Mouse (Mus musculus) mesoderm, embryonic 11.5 days (tissue): ENCODE results near the gene Hist3h2a.

Experiments used
- DNase-seq: peaks from one replicate; pipeline ENCODE4 v3.0.0-alpha.2; 2012; ENCODE audit warnings: low read depth, low spot score

Hist3h2a gene

DNA sequence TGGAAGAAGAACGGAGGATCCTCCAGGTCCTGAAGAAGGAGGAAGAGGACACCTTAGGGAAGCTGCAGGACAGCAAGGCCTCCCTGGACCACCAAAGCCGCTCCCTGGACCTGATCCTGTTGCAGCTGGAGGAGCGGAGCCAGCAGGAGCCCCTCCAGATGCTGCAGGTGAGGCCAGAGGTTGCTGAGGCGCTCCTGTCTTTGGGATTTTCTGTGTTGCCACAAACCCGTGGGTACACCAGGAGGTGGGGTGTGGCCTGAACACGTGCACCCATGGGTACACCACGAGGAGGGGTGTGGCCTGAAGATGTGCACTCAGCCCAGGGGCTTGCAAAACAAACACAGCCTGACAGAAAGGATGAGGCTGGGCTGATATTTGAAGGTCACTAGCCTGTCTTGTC is 14.1 kb downstream of the Hist3h2a start:
- DNase-seq: no peak

DNA sequence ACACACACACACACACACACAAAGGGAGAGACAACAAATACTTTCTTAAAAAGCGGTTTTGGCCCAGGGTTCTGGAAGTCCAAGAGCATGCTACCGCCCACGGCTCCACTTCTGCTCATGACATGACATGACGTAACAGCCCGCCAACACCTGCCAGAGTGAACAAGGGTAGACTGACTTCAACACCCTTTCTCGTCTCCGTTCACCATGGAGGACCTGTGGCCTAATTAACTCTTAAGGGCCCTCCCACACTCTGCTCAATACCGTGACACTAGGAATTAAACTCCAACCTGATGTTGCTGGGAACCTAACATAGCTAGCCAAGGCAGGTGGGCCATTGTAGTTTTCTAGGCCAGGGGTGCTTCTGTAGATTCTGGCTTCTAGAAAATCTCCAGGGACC is 14.5 kb downstream of the Hist3h2a start:
- DNase-seq: no peak

DNA sequence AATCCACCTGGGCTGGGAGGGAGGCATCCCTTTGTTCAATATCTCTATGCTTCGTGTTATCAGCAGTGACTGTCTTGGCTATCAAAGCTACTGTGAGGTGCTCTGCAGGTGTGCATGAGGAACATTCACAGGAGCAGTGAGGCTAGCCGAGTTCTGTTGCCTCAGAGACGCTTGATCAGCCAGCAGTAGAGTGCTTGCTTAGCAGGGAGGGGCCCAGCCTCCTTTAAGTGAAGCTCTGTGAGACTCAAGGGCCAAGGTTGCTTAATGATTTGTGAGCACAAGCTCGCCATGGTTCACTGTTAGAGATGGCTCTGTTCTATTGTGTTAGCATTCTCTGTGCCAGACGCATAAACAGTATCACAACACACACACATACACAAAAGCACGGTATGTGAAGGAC is 15.2 kb downstream of the Hist3h2a start:
- no peak for DNase-seq

GRCm38 (mm10) chr11:58970831-58971530 is 16.5 kb downstream of the Hist3h2a start:
- DNase-seq: no peak

GRCm38 (mm10) chr11:58971796-58972195 is 17.3 kb downstream of the Hist3h2a start:
- no peak for DNase-seq

DNA sequence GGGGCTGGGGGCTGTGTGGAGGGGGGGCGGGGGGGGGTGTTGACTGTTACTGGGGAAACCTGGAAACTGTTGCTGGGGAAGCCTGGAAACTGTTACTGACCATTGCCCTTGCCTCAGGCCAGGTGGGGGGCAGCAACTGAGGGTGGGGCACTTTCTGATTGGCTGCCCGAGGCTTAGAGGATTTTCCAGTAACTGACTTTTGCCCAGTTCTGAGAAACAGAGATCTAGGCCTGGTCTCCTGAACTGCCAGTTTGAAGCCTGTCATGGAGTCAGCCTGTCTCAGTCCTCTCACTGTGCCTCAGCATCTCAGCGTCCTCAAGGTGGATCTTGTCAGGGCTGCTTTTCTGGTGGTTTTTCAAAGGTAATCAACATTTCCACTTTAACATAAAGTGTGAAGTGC is 19.9 kb downstream of the Hist3h2a start:
- no peak for DNase-seq

DNA sequence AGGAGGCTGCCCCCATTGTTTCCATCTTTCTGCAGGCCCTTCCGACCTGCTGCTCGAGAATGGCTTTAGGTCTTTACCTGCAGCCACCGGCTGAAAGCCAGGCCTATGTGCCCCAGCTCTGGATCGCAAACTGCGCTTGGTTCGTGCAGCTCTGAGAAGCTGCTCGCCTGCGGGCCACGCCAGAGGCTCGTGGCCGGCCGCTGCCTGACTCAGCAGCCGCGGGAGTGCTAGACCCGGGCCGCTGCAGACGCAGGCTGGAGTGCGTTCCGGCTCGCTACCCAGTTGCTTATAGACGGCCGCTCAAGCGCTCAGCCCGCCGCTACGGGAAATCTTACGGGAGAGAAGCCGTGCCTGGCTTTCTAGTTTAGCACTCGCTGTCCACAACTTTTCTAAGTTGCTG is 22.7 kb downstream of the Hist3h2a start:
- no peak for DNase-seq

DNA sequence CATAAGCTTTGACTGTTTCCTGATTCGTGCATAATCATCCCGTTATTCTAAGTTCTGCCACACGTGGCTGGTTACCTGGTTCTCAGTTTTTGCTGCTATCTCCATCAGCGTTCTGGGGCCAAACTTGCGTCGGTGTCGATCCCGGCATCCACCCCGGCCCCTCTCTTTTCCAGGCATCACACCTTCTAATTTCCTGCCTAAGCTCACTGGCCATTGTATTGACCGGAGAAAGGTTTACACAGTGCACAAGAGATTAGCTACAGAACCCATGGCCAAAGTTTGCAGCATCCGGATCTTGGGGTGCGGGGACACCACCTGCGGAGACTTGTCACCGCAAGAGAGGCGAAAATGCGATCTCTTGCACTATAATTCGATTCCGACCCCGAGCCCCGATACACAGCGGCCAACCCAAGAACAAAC is 23.1 kb downstream of the Hist3h2a start:
- DNase-seq: no peak

- DNase-seq: peak; percentile 80
Observed at GRCm38 (mm10) chr11:58978027-58978705, 23.7 kb downstream of the Hist3h2a start, which contains the start of gene Trim11. Trim11 (plus strand) TSS chr11:58978093.

- no peak for DNase-seq
Observed at GRCm38 (mm10) chr11:58978706-58979030, 24.2 kb downstream of the Hist3h2a start.

GRCm38 (mm10) chr11:58979183-58979582 is 24.7 kb downstream of the Hist3h2a start:
- no peak for DNase-seq

DNA sequence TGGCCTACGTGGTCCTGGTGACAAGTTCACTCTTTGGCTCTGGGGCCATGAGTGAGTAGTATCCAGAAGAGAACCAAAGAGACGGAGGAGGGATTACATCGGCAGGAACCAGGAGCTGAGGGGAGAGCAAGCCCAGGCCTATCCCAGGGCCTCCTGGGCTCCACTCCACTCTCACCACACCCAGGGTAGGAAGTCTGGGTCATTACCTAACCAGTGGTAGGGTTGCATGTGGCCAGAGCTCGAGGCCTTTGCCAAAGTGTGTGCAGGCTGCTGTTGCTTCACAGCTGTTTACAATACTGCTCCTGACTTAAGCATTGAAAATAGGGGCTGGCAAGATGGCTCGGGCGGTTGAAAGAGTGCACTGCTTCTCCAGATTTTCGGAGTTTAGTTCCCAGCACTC is 25.2 kb downstream of the Hist3h2a start:
- no peak for DNase-seq

GRCm38 (mm10) chr11:58980381-58980990 is 26.0 kb downstream of the Hist3h2a start:
- no peak for DNase-seq

DNA sequence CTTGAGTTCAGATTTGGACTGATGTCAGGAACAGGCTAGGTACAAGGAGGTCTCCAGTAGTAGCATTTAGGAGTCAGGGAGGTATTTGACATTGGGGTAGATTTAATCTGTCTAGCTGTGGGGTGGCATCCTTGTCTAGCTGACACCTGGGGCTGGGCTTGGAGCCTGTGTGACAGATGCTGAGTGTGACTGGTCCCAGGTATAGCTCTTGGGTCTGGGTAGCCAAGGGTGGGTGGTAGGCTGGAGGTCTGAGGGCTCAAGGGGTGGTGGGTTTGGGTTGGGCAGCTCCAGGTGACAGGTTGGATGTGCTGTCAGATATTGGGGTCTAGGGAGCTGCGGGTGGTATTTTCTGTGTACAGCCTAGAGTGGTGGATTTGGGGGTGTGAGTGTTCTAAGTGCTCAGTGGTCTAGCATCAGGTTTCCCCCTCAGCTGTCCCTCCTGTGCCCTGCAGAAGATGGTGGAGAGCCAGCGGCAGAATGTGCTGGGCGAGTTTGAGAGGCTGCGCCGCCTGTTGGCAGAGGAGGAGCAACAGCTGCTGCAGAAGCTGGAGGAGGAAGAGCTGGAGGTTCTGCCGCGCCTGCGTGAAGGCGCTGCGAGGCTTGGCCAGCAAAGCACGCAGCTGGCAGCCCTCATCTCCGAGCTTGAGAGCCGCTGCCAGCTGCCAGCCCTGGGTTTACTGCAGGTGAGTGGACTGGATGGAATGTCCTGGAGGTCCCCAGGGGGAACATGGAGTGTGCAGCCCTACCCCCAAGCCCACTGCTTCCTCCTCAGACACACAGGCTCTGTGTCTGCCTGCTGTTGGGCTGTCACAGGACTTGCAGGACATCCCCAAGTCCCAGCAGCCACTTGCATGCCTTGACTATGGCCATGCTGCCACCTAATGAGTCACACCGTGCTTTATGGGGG is 27.3 kb downstream of the Hist3h2a start:
- no peak for DNase-seq

GRCm38 (mm10) chr11:58982471-58983097 is 28.1 kb downstream of the Hist3h2a start:
- no peak for DNase-seq

GRCm38 (mm10) chr11:58983691-58984341 is 29.3 kb downstream of the Hist3h2a start:
- no peak for DNase-seq

GRCm38 (mm10) chr11:58984657-58985056 is 30.2 kb downstream of the Hist3h2a start:
- no peak for DNase-seq

DNA sequence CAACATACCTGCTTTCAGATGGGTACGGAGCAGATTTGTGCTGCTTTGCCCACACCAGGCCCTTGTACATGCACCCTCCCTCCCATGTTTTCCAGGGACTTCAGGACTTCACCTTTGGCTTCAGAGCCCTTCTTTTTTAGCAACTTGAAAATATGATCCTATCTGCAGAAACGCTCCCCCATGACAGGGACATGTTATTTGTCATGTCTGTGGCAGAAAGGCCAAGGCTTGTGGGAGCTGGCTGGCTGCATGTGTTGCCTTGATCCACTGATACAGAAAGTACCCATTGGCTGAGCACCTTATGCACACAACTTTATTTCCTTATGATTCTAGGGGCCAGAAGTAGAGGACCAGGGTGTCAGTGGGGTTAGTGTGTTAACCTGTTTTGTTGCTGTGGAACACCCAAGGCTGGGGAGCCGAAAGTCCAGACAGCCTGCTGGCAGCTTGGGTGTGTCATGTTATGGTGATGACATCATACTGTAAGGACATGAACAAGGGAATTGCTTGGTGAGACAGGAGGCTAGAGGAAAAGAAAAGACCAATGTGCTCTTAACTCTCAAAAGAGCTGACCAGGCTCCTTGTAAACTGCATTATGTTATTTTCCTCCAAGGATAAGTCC is 30.9 kb downstream of the Hist3h2a start:
- no peak for DNase-seq

DNA sequence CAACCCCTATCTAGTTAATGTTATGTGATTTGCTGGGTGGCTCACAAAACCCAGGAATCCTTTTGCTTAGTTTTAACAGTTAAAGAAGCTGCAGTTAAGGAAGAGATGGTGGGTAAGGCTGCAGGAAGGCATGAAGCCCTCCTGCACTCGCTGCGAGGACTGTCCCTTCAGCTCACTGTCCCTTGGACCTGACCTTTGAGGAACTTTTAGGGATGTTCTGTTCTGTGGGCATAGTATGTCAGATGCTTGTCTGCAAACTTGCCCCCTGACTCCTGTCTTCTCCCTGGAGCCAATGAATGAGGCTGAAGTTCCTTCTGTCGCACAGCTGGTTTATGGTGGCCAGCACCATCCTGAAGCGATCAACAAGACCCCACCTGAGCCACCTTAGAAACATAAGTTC is 34.7 kb downstream of the Hist3h2a start:
- no peak for DNase-seq

DNA sequence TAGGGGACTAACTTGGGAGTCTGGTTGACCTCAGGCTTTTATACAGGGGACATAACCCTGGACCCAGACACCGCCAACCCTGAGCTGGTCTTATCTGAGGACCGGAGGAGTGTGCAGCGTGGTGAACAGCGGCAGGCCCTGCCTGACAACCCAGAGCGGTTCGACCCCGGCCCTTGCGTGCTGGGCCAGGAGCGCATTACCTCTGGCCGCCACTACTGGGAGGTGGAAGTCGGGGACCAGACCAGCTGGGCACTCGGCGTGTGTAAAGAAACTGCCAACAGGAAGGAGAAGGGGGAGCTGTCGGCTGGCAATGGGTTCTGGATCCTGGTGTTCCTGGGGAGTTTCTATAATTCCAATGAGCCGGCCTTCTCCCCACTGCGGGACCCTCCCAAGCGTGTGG is 35.7 kb downstream of the Hist3h2a start:
- DNase-seq: no peak

GRCm38 (mm10) chr11:58990794-58991193 is 36.3 kb downstream of the Hist3h2a start:
- no peak for DNase-seq
